Mouse (Mus musculus): ENCODE measurements around the gene Fyb.

- peak; percentile 58 for TF ChIP-seq POLR2A (IDR thresholded peaks at IDR 0.05; ENCODE audit: low read depth, low read length)
- TF ChIP-seq CTCF (IDR thresholded peaks at IDR 0.05; ENCODE audit: borderline replicate concordance, insufficient read depth, low read length) = no peak
Measured at GRCm38 (mm10) chr15:6564977-6565421, 42.3 kb downstream of the Fyb start.

Measured in embryonic fibroblast, embryonic 13.5 days (primary cell).